Mouse (Mus musculus): ENCODE results near the gene Ttc7b.

DNA sequence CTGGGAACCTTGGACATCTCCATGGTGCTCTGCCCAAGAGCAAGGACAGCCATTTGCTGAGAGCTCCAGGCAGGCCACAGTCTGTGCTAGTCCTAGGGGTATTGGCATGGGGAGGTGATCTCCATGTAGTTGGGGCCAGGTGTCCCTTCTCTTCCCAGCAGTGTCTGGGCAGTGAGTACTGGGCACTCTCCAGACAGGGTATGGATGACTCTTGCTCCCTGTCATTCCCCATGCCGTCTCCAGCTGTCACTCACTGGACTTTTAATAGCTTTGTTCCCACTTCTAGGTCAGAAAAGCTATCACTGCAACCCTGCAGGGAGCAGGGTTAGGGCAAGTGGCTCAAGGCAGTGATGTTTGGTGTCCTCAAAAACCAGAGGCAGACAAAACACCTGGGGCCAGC is 214.3 kb downstream of the Ttc7b start:
- TF ChIP-seq CTCF (IDR thresholded peaks at IDR 0.05; ENCODE audit: insufficient read depth, low read depth, low read length) (no peak), POLR2A (IDR thresholded peaks at IDR 0.05; ENCODE audit: insufficient read depth, low read depth, low read length) (no peak)
